Mouse (Mus musculus) neural tube, embryonic 11.5 days (tissue): Measurements from ENCODE around the gene Washc4. TPM values are rescaled to one million over a fixed set of nuclear protein-coding genes. Genes with fewer than 3 reads are reported as not detected.
"Not testable (repeated sequence)": the region's sequence is repeated elsewhere in the genome, so short reads cannot be mapped to it uniquely, and the experiment has no call there.

ENCODE experiments used
- ATAC-seq: fragments of 200-750 bp; cut with Nextera tagmentation; 2 replicates; pipeline ENCODE4 v1.8.0; 2017; ENCODE audit warnings: moderate number of reproducible peaks, mild to moderate bottlenecking, moderate TSS enrichment, moderate library complexity; ENCODE audit not compliant: insufficient read depth, low FRiP score, low TSS enrichment
- DNase-seq: peaks from one replicate; pipeline ENCODE4 v3.0.0-alpha.2; 2015; ENCODE audit warnings: low spot score
- H3K27ac ChIP-seq: fragments of 300-500 bp; sonication (generic); 2 replicates; pipeline ENCODE4 v1.5.1; 2014; ENCODE audit warnings: low read depth, mild to moderate bottlenecking, low read length
- H3K27me3 ChIP-seq: fragments of 300-500 bp; sonication (generic); 2 replicates; pipeline ENCODE4 v1.6.1; 2014; ENCODE audit warnings: mild to moderate bottlenecking, low read length, mixed read lengths; ENCODE audit not compliant: control insufficient read depth, insufficient read depth
- H3K36me3 ChIP-seq: fragments of 300-500 bp; sonication (generic); 2 replicates; pipeline ENCODE4 v1.6.1; 2014; ENCODE audit warnings: mild to moderate bottlenecking, low read length, moderate library complexity, mixed read lengths; ENCODE audit not compliant: control insufficient read depth, insufficient read depth
- H3K4me1 ChIP-seq: fragments of 300-500 bp; sonication (generic); 2 replicates; pipeline ENCODE4 v1.6.1; 2014; ENCODE audit warnings: low read length, mixed read lengths; ENCODE audit not compliant: control insufficient read depth, insufficient read depth
- H3K4me2 ChIP-seq: fragments of 300-500 bp; sonication (generic); 2 replicates; pipeline ENCODE4 v1.6.1; 2014; ENCODE audit warnings: low read depth, mild to moderate bottlenecking, moderate library complexity
- H3K4me3 ChIP-seq: fragments of 300-500 bp; sonication (generic); 2 replicates; pipeline ENCODE4 v1.5.1; 2014; ENCODE audit warnings: low read depth, low read length
- H3K9ac ChIP-seq: fragments of 300-500 bp; sonication (generic); 2 replicates; pipeline ENCODE4 v1.6.1; 2014; ENCODE audit warnings: mild to moderate bottlenecking, low read length
- H3K9me3 ChIP-seq: fragments of 300-500 bp; sonication (generic); 2 replicates; pipeline ENCODE4 v1.6.1; 2016; ENCODE audit warnings: low read length; ENCODE audit not compliant: control insufficient read depth
- WGBS: fragments of 180-500 bp; shearing (Covaris S2); extraction: QIAGEN DNeasy Blood & Tissue Kit; methylation state at CpG from one replicate; pipeline ENCODE4 v1.1.7; 2014; 5-methylcytosine and 5-hydroxymethylcytosine counted together
- polyA plus RNA-seq: library from polyadenylated mRNA; unstranded; fragments of >200 nt; fragmentation: Nextera tagmentation; extraction: Ambion mirVana; gene quantifications from 2 replicates; pipeline ENCODE4 v1.2.1, GENCODE M21; 2014

Washc4 gene
- 40.1 and 41.1 TPM in 2 replicates for polyA plus RNA-seq

- Histone ChIP-seq H3K36me3 (no peaks in the 10 kb centered on the region), H3K4me1 (peaks cover 6% of the 10 kb centered on the region), H3K9ac (peak within 1 kb of the TSS; percentile 74), H3K27ac (peak within 1 kb of the TSS; percentile 39), H3K4me2 (peak within 1 kb of the TSS; percentile 52), H3K27me3 (no peaks in the 10 kb centered on the region), H3K4me3 (peak within 1 kb of the TSS; percentile 65), H3K9me3 (no peaks in the 10 kb centered on the region)
- ATAC-seq = peak; percentile 99
- WGBS = 2% methylated on average over 49 of the region's 49 CpGs
- peak; percentile 95 for DNase-seq
Measured at GRCm38 (mm10) chr10:83543439-83544102, at the start of gene Washc4. Washc4 (plus strand) TSS chr10:83543752.

DNA sequence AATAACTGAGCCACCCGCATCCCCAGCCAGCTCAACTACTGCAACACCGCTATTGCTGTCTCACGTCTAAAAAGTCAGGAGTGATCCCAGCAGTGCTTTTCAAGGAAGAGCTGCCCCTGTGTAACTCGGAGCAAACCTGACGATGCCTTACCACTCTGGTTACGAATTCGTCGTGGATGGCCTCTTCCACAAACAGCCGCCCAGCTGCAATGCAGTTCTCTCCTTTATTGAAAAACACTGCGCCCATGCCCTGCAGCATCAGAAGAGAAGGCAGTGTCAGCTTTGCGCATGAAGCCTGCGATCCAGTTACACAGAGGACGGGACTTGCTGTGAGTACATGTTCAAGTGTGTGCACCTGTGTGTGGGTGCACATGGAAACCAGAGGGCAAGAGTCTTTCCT lies 46.2 kb upstream of the Washc4 start:
- WGBS = 85% methylated on average over 13 of the region's 13 CpGs
- DNase-seq (no peak), ATAC-seq (no peak)
- Histone ChIP-seq H3K9me3 (no peaks in the 10 kb centered on the region), H3K36me3 (no peaks in the 10 kb centered on the region), H3K27ac (no peak overlapping the region), H3K4me1 (no peaks in the 10 kb centered on the region), H3K4me2 (no peak overlapping the region), H3K27me3 (no peaks in the 10 kb centered on the region), H3K9ac (no peak overlapping the region), H3K4me3 (no peak overlapping the region)

GRCm38 (mm10) chr10:83508962-83509660 lies 34.4 kb upstream of the Washc4 start:
- Histone ChIP-seq H3K9ac (no peak overlapping the region), H3K4me3 (no peak overlapping the region), H3K4me2 (no peak overlapping the region), H3K27me3 (no peaks in the 10 kb centered on the region), H3K27ac (no peak overlapping the region), H3K9me3 (no peaks in the 10 kb centered on the region), H3K4me1 (no peaks in the 10 kb centered on the region), H3K36me3 (no peaks in the 10 kb centered on the region)
- DNase-seq = no peak
- 67% methylated on average over 8 of the region's 8 CpGs for WGBS
- no peak for ATAC-seq

GRCm38 (mm10) chr10:83511304-83511703 lies 32.2 kb upstream of the Washc4 start:
- Histone ChIP-seq H3K36me3 (no peaks in the 10 kb centered on the region), H3K27me3 (no peaks in the 10 kb centered on the region), H3K4me1 (no peaks in the 10 kb centered on the region)

GRCm38 (mm10) chr10:83513736-83514135 lies 29.8 kb upstream of the Washc4 start:
- Histone ChIP-seq H3K27ac (no peak overlapping the region), H3K4me1 (no peaks in the 10 kb centered on the region), H3K27me3 (no peaks in the 10 kb centered on the region), H3K9me3 (no peaks in the 10 kb centered on the region), H3K36me3 (no peaks in the 10 kb centered on the region), H3K4me2 (no peak overlapping the region), H3K9ac (no peak overlapping the region), H3K4me3 (no peak overlapping the region)
- no peak for DNase-seq
- no peak for ATAC-seq
- WGBS = 83% methylated on average over 8 of the region's 8 CpGs

More at GRCm38 (mm10) chr10:83511304-83511703, 32.2 kb upstream of the Washc4 start:
- no peak for ATAC-seq
- 79% methylated on average over 5 of the region's 5 CpGs for WGBS
- Histone ChIP-seq H3K27ac (no peak overlapping the region), H3K9ac (no peak overlapping the region), H3K9me3 (no peaks in the 10 kb centered on the region), H3K4me3 (no peak overlapping the region), H3K4me2 (no peak overlapping the region)
- no peak for DNase-seq

- Histone ChIP-seq H3K36me3 (no peaks in the 10 kb centered on the region), H3K9ac (no peak overlapping the region), H3K4me3 (no peak overlapping the region), H3K27ac (no peak overlapping the region), H3K27me3 (no peaks in the 10 kb centered on the region), H3K9me3 (no peaks in the 10 kb centered on the region), H3K4me2 (no peak overlapping the region), H3K4me1 (no peaks in the 10 kb centered on the region)
- DNase-seq (no peak), ATAC-seq (no peak)
- WGBS = 82% methylated on average over 4 of the region's 4 CpGs
Measured at GRCm38 (mm10) chr10:83520990-83521389, 22.6 kb upstream of the Washc4 start.

- H3K36me3 ChIP-seq, H3K27ac ChIP-seq, H3K27me3 ChIP-seq, H3K9me3 ChIP-seq, ATAC-seq, H3K4me1 ChIP-seq, DNase-seq, H3K9ac ChIP-seq, H3K4me3 ChIP-seq, H3K4me2 ChIP-seq: not testable (repeated sequence)
Measured at GRCm38 (mm10) chr10:83524238-83524637, 19.3 kb upstream of the Washc4 start.

- ATAC-seq (no peak), DNase-seq (no peak)
- no peaks in the 10 kb centered on the region for H3K27me3 ChIP-seq
- H3K27ac ChIP-seq = no peak overlapping the region
- H3K4me3 ChIP-seq = no peak overlapping the region
- no peaks in the 10 kb centered on the region for H3K9me3 ChIP-seq
- H3K4me2 ChIP-seq = no peak overlapping the region
- no peak overlapping the region for H3K9ac ChIP-seq
- no peaks in the 10 kb centered on the region for H3K4me1 ChIP-seq
- WGBS = 89% methylated on average over 6 of the region's 6 CpGs
- H3K36me3 ChIP-seq = no peaks in the 10 kb centered on the region
Measured at GRCm38 (mm10) chr10:83530384-83530967, 13.1 kb upstream of the Washc4 start.
